Mouse (Mus musculus) limb, embryonic 11.5 days (tissue): ENCODE results near the gene Slc39a5. TPM values are rescaled to one million over a fixed set of nuclear protein-coding genes. Genes with fewer than 3 reads are reported as not detected.

Experiments
- ATAC-seq: fragments of 200-750 bp; cut with Nextera tagmentation; 2 replicates; pipeline ENCODE4 v1.8.0; 2017; ENCODE audit warnings: low read depth; ENCODE audit not compliant: insufficient number of reproducible peaks, low FRiP score, low TSS enrichment
- DNase-seq: peaks from one replicate; pipeline ENCODE4 v3.0.0-alpha.2; 2015; ENCODE audit warnings: low spot score
- H3K27ac ChIP-seq: fragments of 300-500 bp; sonication (generic); replicated peaks from 2 replicates; pipeline ENCODE4 v1.5.1; 2014; ENCODE audit warnings: low read depth, mild to moderate bottlenecking, low read length
- H3K27me3 ChIP-seq: fragments of 300-500 bp; sonication (generic); 2 replicates; pipeline ENCODE4 v1.6.1; 2014; ENCODE audit warnings: mild to moderate bottlenecking, low read length, mixed read lengths; ENCODE audit not compliant: control insufficient read depth, insufficient read depth
- H3K36me3 ChIP-seq: fragments of 300-500 bp; sonication (generic); 2 replicates; pipeline ENCODE4 v1.6.1; 2014; ENCODE audit warnings: mild to moderate bottlenecking, low read length, moderate library complexity, mixed read lengths; ENCODE audit not compliant: control insufficient read depth, insufficient read depth
- H3K4me1 ChIP-seq: fragments of 300-500 bp; sonication (generic); 2 replicates; pipeline ENCODE4 v1.6.1; 2014; ENCODE audit warnings: low read length, mixed read lengths; ENCODE audit not compliant: control insufficient read depth, insufficient read depth
- H3K4me2 ChIP-seq: fragments of 300-500 bp; sonication (generic); 2 replicates; pipeline ENCODE4 v1.6.1; 2014; ENCODE audit warnings: low read depth, mild to moderate bottlenecking, moderate library complexity; ENCODE audit not compliant: severe bottlenecking
- H3K4me3 ChIP-seq: fragments of 300-500 bp; sonication (generic); 2 replicates; pipeline ENCODE4 v1.5.1; 2014; ENCODE audit warnings: low read depth, low read length
- H3K9ac ChIP-seq: fragments of 300-500 bp; sonication (generic); 2 replicates; pipeline ENCODE4 v1.6.1; 2014; ENCODE audit warnings: mild to moderate bottlenecking, low read length
- H3K9me3 ChIP-seq: fragments of 300-500 bp; sonication (generic); 2 replicates; pipeline ENCODE4 v1.6.1; 2016; ENCODE audit warnings: low read length; ENCODE audit not compliant: control insufficient read depth
- WGBS: fragments of 180-500 bp; shearing (Covaris S2); extraction: QIAGEN DNeasy Blood & Tissue Kit; methylation state at CpG from one replicate; pipeline ENCODE4 v1.1.7; 2014; 5-methylcytosine and 5-hydroxymethylcytosine counted together
- polyA plus RNA-seq: library from polyadenylated mRNA; unstranded; fragments of >200 nt; fragmentation: Nextera tagmentation; extraction: Ambion mirVana; gene quantifications from 2 replicates; pipeline ENCODE4 v1.2.1, GENCODE M21; 2014

The Slc39a5 gene
- polyA plus RNA-seq, 1 experiment from 2014 or later, result 0.07 TPM

DNA sequence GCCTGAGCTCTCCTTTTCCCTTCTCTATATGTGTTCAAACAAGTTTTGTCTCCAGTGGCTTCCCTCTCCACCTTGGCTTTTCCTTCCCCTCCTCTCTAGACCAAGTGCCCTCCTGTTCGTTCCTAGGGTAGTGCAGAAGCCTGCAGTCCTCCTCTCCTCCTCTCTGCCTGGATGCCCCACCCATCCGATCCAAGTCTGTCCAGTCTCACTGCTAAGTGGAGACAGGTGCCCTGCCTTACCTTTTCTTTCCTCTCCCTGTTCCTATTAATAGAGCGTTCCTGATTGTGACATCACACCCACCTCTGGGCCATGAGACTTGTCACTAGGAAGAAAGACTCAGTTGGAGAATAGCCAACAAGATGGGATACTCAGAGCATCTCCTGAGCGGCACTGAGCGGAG lies 13.8 kb upstream of the Slc39a5 start:
- no peak overlapping the region for H3K9ac ChIP-seq
- peaks cover 15% of the 10 kb centered on the region for H3K4me1 ChIP-seq
- no peak overlapping the region for H3K4me2 ChIP-seq
- H3K36me3 ChIP-seq, result peaks cover 15% of the 10 kb centered on the region
- no peak overlapping the region for H3K27ac ChIP-seq
- H3K9me3 ChIP-seq, result no peaks in the 10 kb centered on the region
- H3K4me3 ChIP-seq, result no peak overlapping the region
- DNase-seq (no peak), ATAC-seq (no peak)
- H3K27me3 ChIP-seq, result no peaks in the 10 kb centered on the region
- WGBS, result 93% methylated on average over 5 of the region's 5 CpGs

DNA sequence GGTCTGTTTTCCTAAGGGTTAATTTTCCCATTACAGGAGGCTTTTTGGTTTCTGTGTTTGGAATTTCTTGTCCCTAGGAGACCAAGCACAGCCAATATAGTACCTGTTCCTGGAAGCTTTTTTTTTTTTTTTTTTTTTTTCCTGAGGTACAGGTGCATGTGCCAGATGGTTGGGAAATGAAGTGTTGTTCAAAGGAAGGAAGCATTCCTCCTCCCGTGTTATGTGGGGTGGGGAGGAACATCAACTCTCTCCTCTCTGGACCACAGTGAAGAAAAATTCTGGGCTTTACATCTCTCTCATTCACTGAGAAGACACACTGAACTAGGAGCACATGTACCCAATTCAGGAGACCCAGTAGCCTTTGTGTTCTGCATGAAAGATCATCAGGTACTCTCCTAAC lies 12.0 kb upstream of the Slc39a5 start:
- H3K4me1 ChIP-seq, result peaks cover 15% of the 10 kb centered on the region
- H3K36me3 ChIP-seq, result peaks cover 13% of the 10 kb centered on the region
- no peak for ATAC-seq
- no peak overlapping the region for H3K9ac ChIP-seq
- WGBS, result 75% methylated on average over 1 of the region's 1 CpGs
- peak overlapping the region; percentile 86 for H3K4me2 ChIP-seq
- H3K9me3 ChIP-seq, result no peaks in the 10 kb centered on the region
- no peak overlapping the region for H3K27ac ChIP-seq
- no peak for DNase-seq
- H3K4me3 ChIP-seq, result no peak overlapping the region
- no peaks in the 10 kb centered on the region for H3K27me3 ChIP-seq

DNA sequence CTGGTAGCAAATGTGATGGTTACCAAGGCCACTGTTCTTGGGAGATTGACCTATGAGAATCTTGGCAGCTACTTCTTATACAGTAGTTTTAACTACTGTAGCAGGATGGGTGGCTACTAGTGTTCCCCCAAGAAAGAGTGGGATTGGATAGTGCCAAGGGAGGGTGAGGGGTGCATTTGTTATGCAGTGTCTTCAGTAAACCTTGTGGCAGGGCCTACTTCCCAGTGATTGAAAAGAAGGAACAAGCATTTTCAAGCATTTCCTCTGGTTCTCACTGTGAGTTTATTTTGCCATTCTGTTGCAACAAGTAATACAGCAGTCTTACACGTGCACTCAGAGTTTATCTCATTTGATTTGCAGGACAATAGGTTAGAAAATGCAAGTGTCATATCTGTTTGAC lies 11.5 kb upstream of the Slc39a5 start:
- H3K4me2 ChIP-seq, result peak overlapping the region; percentile 86
- H3K4me3 ChIP-seq, result peak overlapping the region; percentile 91
- peak overlapping the region; percentile 88 for H3K9ac ChIP-seq
- no peak overlapping the region for H3K27ac ChIP-seq
- peaks cover 15% of the 10 kb centered on the region for H3K4me1 ChIP-seq
- ATAC-seq, result no peak
- H3K9me3 ChIP-seq, result no peaks in the 10 kb centered on the region
- peaks cover 13% of the 10 kb centered on the region for H3K36me3 ChIP-seq
- no peak for DNase-seq
- WGBS, result 63% methylated on average over 1 of the region's 1 CpGs
- no peaks in the 10 kb centered on the region for H3K27me3 ChIP-seq

DNA sequence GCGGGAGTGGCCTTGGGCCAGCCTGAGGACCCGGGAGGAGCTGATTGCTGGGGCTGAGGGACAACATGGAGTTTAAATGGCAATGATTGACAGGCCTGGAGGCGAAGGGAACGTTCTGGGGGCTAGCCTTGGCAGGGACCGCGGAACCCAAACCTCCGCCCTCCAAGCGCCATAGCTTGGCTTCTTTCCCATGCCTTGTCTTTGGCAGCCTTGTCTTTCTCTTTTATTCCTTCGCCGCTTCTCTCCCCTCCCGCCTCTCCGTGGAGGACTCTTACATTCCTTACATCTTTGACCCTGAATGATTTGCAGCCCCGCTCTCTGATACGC lies 11.0 kb upstream of the Slc39a5 start:
- 2% methylated on average over 14 of the region's 14 CpGs for WGBS
- peaks cover 12% of the 10 kb centered on the region for H3K36me3 ChIP-seq
- H3K27me3 ChIP-seq, result no peaks in the 10 kb centered on the region
- H3K4me1 ChIP-seq, result peaks cover 15% of the 10 kb centered on the region
- peak overlapping the region; percentile 88 for H3K9ac ChIP-seq
- DNase-seq (no peak), ATAC-seq (no peak)
- peak overlapping the region; percentile 91 for H3K4me3 ChIP-seq
- H3K9me3 ChIP-seq, result no peaks in the 10 kb centered on the region
- peak overlapping the region; percentile 79; the same call in 1 of the 2 replicates for H3K27ac ChIP-seq
- H3K4me2 ChIP-seq, result peak overlapping the region; percentile 86

DNA sequence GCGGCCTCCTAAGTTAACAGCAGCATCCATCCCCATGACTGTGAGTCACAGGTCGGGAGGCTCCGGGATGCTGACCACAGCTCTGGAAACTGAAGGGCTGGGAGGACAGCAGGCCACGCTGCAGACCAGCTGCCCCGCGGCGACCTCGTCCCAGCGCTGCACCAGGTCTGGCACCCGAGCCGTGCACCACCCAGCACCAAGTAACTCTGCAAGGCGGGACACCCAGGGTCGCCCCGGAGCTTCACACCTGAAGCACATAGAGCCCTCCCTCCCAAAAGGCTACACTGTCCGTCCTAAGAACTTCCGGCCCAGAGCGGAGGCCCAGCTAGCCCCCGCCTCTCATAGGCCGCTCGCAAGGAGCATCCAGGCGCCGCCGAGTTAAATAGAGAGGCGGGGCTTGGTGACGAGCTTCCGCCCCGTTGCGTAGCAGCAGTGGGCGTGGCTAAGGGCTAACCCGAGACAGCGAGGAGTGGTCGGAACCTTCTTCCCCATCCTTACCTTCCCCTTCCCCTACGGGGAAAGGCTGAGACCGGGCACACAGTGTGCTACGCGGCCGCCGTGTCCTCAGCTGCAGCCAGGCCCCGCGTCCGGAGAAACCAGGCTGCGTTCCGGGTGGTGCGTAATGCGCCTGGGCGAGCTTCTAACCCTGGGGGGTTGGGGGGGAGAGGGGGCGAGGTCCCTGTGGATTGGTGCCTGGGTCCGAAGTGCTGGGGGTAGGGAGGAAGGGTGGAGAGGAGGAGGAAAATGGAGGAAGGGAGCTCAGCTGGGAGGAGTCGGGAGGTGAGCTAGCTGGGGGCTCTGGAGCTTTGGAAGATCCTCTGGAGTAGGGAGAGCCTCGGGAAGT lies 10.4 kb upstream of the Slc39a5 start, which contains the start of the genes Nabp2 and Rnf41:
Gene Nabp2 (minus strand): TSS at position 282 of the 844 bp plus-strand sequence.
Gene Rnf41 (plus strand): TSS at position 447 of the 844 bp plus-strand sequence.
- DNase-seq (peak; percentile 99), ATAC-seq (peak; percentile 91)
- peaks cover 15% of the 10 kb centered on the region for H3K4me1 ChIP-seq
- H3K9me3 ChIP-seq, result no peaks in the 10 kb centered on the region
- WGBS, result 0% methylated on average over 50 of the region's 50 CpGs
- peaks cover 8% of the 10 kb centered on the region; the same call in 1 of the 2 replicates for H3K36me3 ChIP-seq
- H3K9ac ChIP-seq, result peak within 1 kb of the TSS; percentile 88
- H3K4me3 ChIP-seq, result peak within 1 kb of the TSS; percentile 91
- peak within 1 kb of the TSS; percentile 86 for H3K4me2 ChIP-seq
- H3K27ac ChIP-seq, result peak within 1 kb of the TSS; percentile 79
- H3K27me3 ChIP-seq, result no peaks in the 10 kb centered on the region

DNA sequence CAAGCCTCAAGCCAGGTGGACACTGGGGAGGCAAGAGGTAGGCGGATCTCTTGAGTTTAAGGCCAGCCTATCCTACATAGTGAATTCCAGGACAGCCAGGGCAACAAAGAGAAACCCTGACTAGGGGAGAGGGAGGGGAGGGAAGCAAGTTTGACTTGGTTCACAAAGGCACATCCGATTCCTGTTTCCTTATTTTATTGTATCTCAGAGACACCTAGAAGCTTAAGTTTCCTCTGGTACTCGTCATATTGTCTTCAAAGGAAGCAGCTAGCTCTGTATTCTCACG lies 9.5 kb upstream of the Slc39a5 start:
- H3K4me2 ChIP-seq, result peak overlapping the region; percentile 86
- H3K36me3 ChIP-seq, result peaks cover 8% of the 10 kb centered on the region; the same call in 1 of the 2 replicates
- DNase-seq (no peak), ATAC-seq (no peak)
- peak overlapping the region; percentile 91 for H3K4me3 ChIP-seq
- H3K27ac ChIP-seq, result peak overlapping the region; percentile 43; the same call in 1 of the 2 replicates
- no peaks in the 10 kb centered on the region for H3K27me3 ChIP-seq
- H3K9ac ChIP-seq, result no peak overlapping the region
- no peaks in the 10 kb centered on the region for H3K9me3 ChIP-seq
- H3K4me1 ChIP-seq, result peaks cover 15% of the 10 kb centered on the region
- 17% methylated on average over 4 of the region's 4 CpGs for WGBS

DNA sequence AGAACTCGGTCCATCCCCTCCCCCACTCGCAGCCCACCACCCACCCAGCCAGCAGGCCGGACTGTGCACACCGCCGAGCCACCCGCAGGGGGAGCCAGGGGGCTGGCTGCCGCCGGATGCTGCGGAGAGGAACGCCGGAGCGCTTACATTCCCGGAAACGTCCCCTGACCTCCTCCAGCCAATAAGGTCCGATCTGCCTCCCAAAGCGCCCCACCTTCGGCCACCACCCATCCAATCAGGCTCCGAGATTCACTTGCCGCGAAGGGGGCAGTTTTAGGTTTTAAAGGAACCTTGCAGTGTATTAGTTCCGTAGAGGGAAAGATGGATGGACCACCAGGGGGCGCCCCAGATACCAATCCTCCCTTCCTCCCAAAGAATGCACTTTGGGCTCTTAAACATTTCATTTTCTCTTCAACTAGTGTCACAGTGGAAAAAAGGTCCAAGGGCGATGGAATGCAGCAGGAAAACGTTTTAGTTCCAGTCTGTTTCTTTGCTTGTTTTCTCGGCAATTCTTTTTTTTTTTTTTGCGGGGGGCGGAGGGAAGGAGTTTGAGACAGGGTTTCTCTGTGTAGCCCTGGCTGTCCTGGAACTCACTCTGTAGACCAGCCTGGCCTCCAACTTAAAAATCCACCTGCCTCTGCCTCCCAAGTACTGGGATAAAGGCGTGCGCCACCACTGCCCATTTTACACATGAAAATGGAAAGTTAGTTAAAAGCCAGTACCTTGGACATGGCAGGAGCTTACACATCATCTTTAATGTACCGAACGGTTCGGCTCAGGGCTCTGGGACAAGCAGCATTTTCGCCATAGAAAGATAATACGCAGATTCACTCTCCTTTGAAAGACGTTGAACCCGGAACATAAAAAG lies 8.9 kb upstream of the Slc39a5 start:
- DNase-seq (peak; percentile 97), ATAC-seq (peak; percentile 87)
- peaks cover 5% of the 10 kb centered on the region; the same call in 1 of the 2 replicates for H3K36me3 ChIP-seq
- peak overlapping the region; percentile 43; the same call in 1 of the 2 replicates for H3K27ac ChIP-seq
- H3K9ac ChIP-seq, result peak overlapping the region; percentile 68; the same call in 1 of the 2 replicates
- H3K4me1 ChIP-seq, result peaks cover 15% of the 10 kb centered on the region
- H3K4me2 ChIP-seq, result peak overlapping the region; percentile 86
- H3K4me3 ChIP-seq, result peak overlapping the region; percentile 62
- 7% methylated on average over 36 of the region's 36 CpGs for WGBS
- H3K27me3 ChIP-seq, result no peaks in the 10 kb centered on the region
- no peaks in the 10 kb centered on the region for H3K9me3 ChIP-seq
